Mouse (Mus musculus): Measurements from ENCODE around the gene Snx10. TPM values are rescaled to one million over a fixed set of nuclear protein-coding genes. Genes with fewer than 3 reads are reported as not detected.
A peak's percentile ranks its signal among the peaks of the same experiment; 100 is the strongest.

Gene Snx10
- polyA plus RNA-seq, 1 experiment = 4.3 TPM

DNA sequence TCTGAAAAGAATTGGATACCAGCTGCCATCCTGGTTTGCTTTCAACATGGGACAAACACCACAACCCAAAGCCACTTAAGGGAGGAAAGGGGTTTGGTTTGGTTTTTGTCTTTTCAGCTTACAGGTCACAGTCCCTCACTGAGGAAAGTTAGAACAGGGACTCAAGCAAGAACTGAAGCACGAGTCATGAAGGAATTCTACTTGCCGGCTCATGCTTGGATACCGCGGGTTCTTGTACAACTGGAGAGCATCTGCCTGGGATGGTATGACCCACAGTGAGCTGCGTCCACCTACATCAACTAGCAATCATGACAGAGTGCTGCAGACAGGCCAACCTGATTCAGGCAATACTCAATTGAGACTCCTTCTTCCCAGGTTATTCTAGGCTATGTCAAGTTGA is 37.0 kb upstream of the Snx10 start:
- no peak for TF ChIP-seq CTCF (IDR thresholded peaks at IDR 0.05; ENCODE audit: borderline replicate concordance, control insufficient read depth, extremely low read depth, insufficient read depth, low read length, poor library complexity)
- TF ChIP-seq POLR2A (IDR thresholded peaks at IDR 0.05; ENCODE audit: control insufficient read depth, extremely low read depth, insufficient read depth, low read length, poor library complexity) = no peak
- Histone ChIP-seq H3K36me3 (ENCODE audit: control insufficient read depth, insufficient read depth, low read length) (peaks cover 11% of the 10 kb centered on the region), H3K27ac (ENCODE audit: control insufficient read depth, insufficient read depth, low read length) (no peak overlapping the region), H3K4me3 (ENCODE audit: control insufficient read depth, insufficient read depth, low read length) (no peak overlapping the region), H3K27me3 (ENCODE audit: control insufficient read depth, insufficient read depth, low read length) (no peaks in the 10 kb centered on the region), H3K4me1 (replicated peaks; ENCODE audit: control insufficient read depth, insufficient read depth, low read length) (no peaks in the 10 kb centered on the region)
- WGBS = 93% methylated on average over 5 of the region's 5 CpGs
- DNase-seq = no peak

- Histone ChIP-seq H3K36me3 (ENCODE audit: control insufficient read depth, insufficient read depth, low read length) (no peaks in the 10 kb centered on the region), H3K4me1 (replicated peaks; ENCODE audit: control insufficient read depth, insufficient read depth, low read length) (no peaks in the 10 kb centered on the region), H3K4me3 (ENCODE audit: control insufficient read depth, insufficient read depth, low read length) (no peak overlapping the region), H3K27ac (ENCODE audit: control insufficient read depth, insufficient read depth, low read length) (no peak overlapping the region), H3K27me3 (ENCODE audit: control insufficient read depth, insufficient read depth, low read length) (no peaks in the 10 kb centered on the region)
- DNase-seq = no peak
- no peak for TF ChIP-seq CTCF (IDR thresholded peaks at IDR 0.05; ENCODE audit: borderline replicate concordance, control insufficient read depth, extremely low read depth, insufficient read depth, low read length, poor library complexity)
- WGBS = 89% methylated on average over 2 of the region's 2 CpGs
These were observed 33.9 kb upstream of the Snx10 start for GRCm38 (mm10) chr6:51489787-51490186.

GRCm38 (mm10) chr6:51497321-51498111 is 26.2 kb upstream of the Snx10 start:
- Histone ChIP-seq H3K27ac (ENCODE audit: control insufficient read depth, insufficient read depth, low read length) (no peak overlapping the region), H3K4me3 (ENCODE audit: control insufficient read depth, insufficient read depth, low read length) (no peak overlapping the region), H3K4me1 (replicated peaks; ENCODE audit: control insufficient read depth, insufficient read depth, low read length) (no peaks in the 10 kb centered on the region), H3K36me3 (ENCODE audit: control insufficient read depth, insufficient read depth, low read length) (no peaks in the 10 kb centered on the region), H3K27me3 (ENCODE audit: control insufficient read depth, insufficient read depth, low read length) (no peaks in the 10 kb centered on the region)
- TF ChIP-seq POLR2A (IDR thresholded peaks at IDR 0.05; ENCODE audit: control insufficient read depth, extremely low read depth, insufficient read depth, low read length, poor library complexity) = no peak
- TF ChIP-seq CTCF (IDR thresholded peaks at IDR 0.05; ENCODE audit: borderline replicate concordance, control insufficient read depth, extremely low read depth, insufficient read depth, low read length, poor library complexity) = no peak
- no peak for DNase-seq
- 85% methylated on average over 8 of the region's 8 CpGs for WGBS

DNA sequence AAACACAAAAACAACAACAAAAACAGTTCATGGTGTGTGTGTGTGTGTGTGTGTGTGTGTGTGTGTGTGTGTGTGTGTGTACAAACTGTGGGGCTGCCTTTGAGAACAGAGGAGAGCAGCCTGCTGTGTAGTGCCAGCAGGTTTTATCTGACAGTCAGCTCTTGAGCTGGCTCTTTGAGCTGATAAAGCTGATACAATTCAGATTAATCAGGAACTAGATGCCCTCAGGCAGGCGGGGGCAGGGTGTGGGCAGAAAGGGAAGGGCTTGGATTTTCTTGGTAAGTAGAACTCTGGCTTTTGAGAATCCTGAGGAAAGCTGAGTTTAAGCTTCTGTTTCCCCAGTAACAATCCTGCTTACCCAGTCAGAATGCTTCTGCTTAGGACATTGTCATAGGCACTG is 18.0 kb upstream of the Snx10 start:
- Histone ChIP-seq H3K36me3 (ENCODE audit: control insufficient read depth, insufficient read depth, low read length) (no peaks in the 10 kb centered on the region), H3K27me3 (ENCODE audit: control insufficient read depth, insufficient read depth, low read length) (no peaks in the 10 kb centered on the region), H3K4me1 (replicated peaks; ENCODE audit: control insufficient read depth, insufficient read depth, low read length) (peaks cover 6% of the 10 kb centered on the region; the same call in 1 of the 2 replicates), H3K27ac (ENCODE audit: control insufficient read depth, insufficient read depth, low read length) (no peak overlapping the region), H3K4me3 (ENCODE audit: control insufficient read depth, insufficient read depth, low read length) (no peak overlapping the region)
- no peak for DNase-seq
- TF ChIP-seq POLR2A (IDR thresholded peaks at IDR 0.05; ENCODE audit: control insufficient read depth, extremely low read depth, insufficient read depth, low read length, poor library complexity) (no peak), CTCF (IDR thresholded peaks at IDR 0.05; ENCODE audit: borderline replicate concordance, control insufficient read depth, extremely low read depth, insufficient read depth, low read length, poor library complexity) (no peak)
- 78% methylated on average over 1 of the region's 1 CpGs for WGBS

GRCm38 (mm10) chr6:51507556-51507955 is 16.1 kb upstream of the Snx10 start:
- Histone ChIP-seq H3K36me3 (ENCODE audit: control insufficient read depth, insufficient read depth, low read length) (no peaks in the 10 kb centered on the region), H3K27me3 (ENCODE audit: control insufficient read depth, insufficient read depth, low read length) (no peaks in the 10 kb centered on the region), H3K27ac (ENCODE audit: control insufficient read depth, insufficient read depth, low read length) (no peak overlapping the region), H3K4me1 (replicated peaks; ENCODE audit: control insufficient read depth, insufficient read depth, low read length) (peaks cover 6% of the 10 kb centered on the region; the same call in 1 of the 2 replicates), H3K4me3 (ENCODE audit: control insufficient read depth, insufficient read depth, low read length) (no peak overlapping the region)
- 100% methylated on average over 2 of the region's 2 CpGs for WGBS
- TF ChIP-seq POLR2A (IDR thresholded peaks at IDR 0.05; ENCODE audit: control insufficient read depth, extremely low read depth, insufficient read depth, low read length, poor library complexity) = no peak
- TF ChIP-seq CTCF (IDR thresholded peaks at IDR 0.05; ENCODE audit: borderline replicate concordance, control insufficient read depth, extremely low read depth, insufficient read depth, low read length, poor library complexity) = no peak
- DNase-seq = no peak

- WGBS = 19% methylated on average over 18 of the region's 18 CpGs
- H3K27me3 ChIP-seq (ENCODE audit: control insufficient read depth, insufficient read depth, low read length) = no peaks in the 10 kb centered on the region
- H3K4me1 ChIP-seq (replicated peaks; ENCODE audit: control insufficient read depth, insufficient read depth, low read length) = peaks cover 6% of the 10 kb centered on the region; the same call in 1 of the 2 replicates
- peak; percentile 81 for DNase-seq
- H3K27ac ChIP-seq (ENCODE audit: control insufficient read depth, insufficient read depth, low read length) = no peak overlapping the region
- no peak overlapping the region for H3K4me3 ChIP-seq (ENCODE audit: control insufficient read depth, insufficient read depth, low read length)
- TF ChIP-seq CTCF (IDR thresholded peaks at IDR 0.05; ENCODE audit: borderline replicate concordance, control insufficient read depth, extremely low read depth, insufficient read depth, low read length, poor library complexity) (peak; percentile 85), POLR2A (IDR thresholded peaks at IDR 0.05; ENCODE audit: control insufficient read depth, extremely low read depth, insufficient read depth, low read length, poor library complexity) (no peak)
- no peaks in the 10 kb centered on the region for H3K36me3 ChIP-seq (ENCODE audit: control insufficient read depth, insufficient read depth, low read length)
These were observed 14.7 kb upstream of the Snx10 start for GRCm38 (mm10) chr6:51508750-51509648.

All from thymus, adult 2 months (tissue).